ENCODE assay signal across 13 mouse cellular contexts in genomic region chr8:46202350-46202749, GRCm38 (mm10). TPM values are rescaled to one million over a fixed set of nuclear protein-coding genes. Genes with fewer than 3 reads are reported as not detected.
DNase-seq lines count a peak whose midpoint lies in the region; ATAC-seq and TF ChIP-seq lines count a peak whose summit lies in the region.
"Had no signal": no experiment of that assay in that cellular context is flagged by ENCODE, and none has a peak within 500 bp of the region (broad histone marks: within the 10 kb centered on the region; RNA-seq: fewer than 3 reads in every experiment).

No protein-coding gene starts in this region.

- H3K9me3 ChIP-seq in forebrain, embryonic 14.5 days (replicated peaks; ENCODE audit: control insufficient read depth, low read length), result no peaks in the 10 kb centered on the region
- H3K9me3 ChIP-seq: forebrain, embryonic 10.5 days; intestine, embryonic 15.5 days; limb, embryonic 15.5 days had no signal

- TF ChIP-seq CTCF in left cerebral cortex, adult 2 months (IDR thresholded peaks at IDR 0.05), result peak; percentile 32
- peak; percentile 9; the same call in 1 of the 2 replicates for TF ChIP-seq CTCF in cortical plate, adult 2 months (IDR thresholded peaks at IDR 0.05; ENCODE audit: extremely low read depth, insufficient read depth, low read length)

- H3K4me1 ChIP-seq in cortical plate, adult 2 months (ENCODE audit: control insufficient read depth, insufficient read depth, low read length), result peaks cover under 1% of the 10 kb centered on the region; the same call in 1 of the 2 replicates
- H3K4me1 ChIP-seq in forebrain, embryonic 14.5 days (ENCODE audit: control insufficient read depth, insufficient read depth, low read length), result no peaks in the 10 kb centered on the region
- H3K4me1 ChIP-seq: intestine, embryonic 15.5 days had no signal

- TF ChIP-seq POLR2A in cortical plate, adult 2 months (IDR thresholded peaks at IDR 0.05; ENCODE audit: extremely low read depth, insufficient read depth, low read length), result no peak

- no peak for DNase-seq in frontal cortex, postnatal 36 days (ENCODE audit: low spot score in 2 of 2)
- no peak for DNase-seq in left cerebral cortex, adult 2 months (ENCODE audit: extremely low spot score in 1 of 2, low spot score in 2 of 2)
- DNase-seq in left cerebral cortex, postnatal 4 days, result no peak
- peak; percentile 30 for DNase-seq in A20 (ENCODE audit: low read depth, low spot score)
- DNase-seq in T-cell, adult 2 months (ENCODE audit: low spot score), result no peak
- no peak for DNase-seq in forebrain, embryonic 14.5 days (ENCODE audit: low spot score)
- DNase-seq: layer of hippocampus, adult 9-11 months; right cerebral cortex, postnatal 4 days had no signal

- ATAC-seq in frontal cortex, adult (ENCODE audit: low TSS enrichment), result 0 out of 2 replicates have a peak, but pooled peaks have one; percentile 3
- no peak for ATAC-seq in forebrain, embryonic 14.5 days
- ATAC-seq: intestine, embryonic 15.5 days had no signal

- no peaks in the 10 kb centered on the region for H3K27me3 ChIP-seq in forebrain, embryonic 14.5 days (replicated peaks; ENCODE audit: control insufficient read depth, insufficient read depth, low read length)
- H3K27me3 ChIP-seq: intestine, embryonic 15.5 days; limb, embryonic 15.5 days had no signal

- H3K36me3 ChIP-seq in forebrain, embryonic 14.5 days (ENCODE audit: control insufficient read depth, insufficient read depth, low read length), result peaks cover 43% of the 10 kb centered on the region

- no peak overlapping the region for H3K4me3 ChIP-seq in left cerebral cortex, adult 2 months
- no peak overlapping the region for H3K4me3 ChIP-seq in cortical plate, adult 2 months (ENCODE audit: insufficient read depth, low read length)
- no peak overlapping the region for H3K4me3 ChIP-seq in forebrain, embryonic 14.5 days (ENCODE audit: low read depth, low read length)
- H3K4me3 ChIP-seq: forebrain, embryonic 10.5 days; intestine, embryonic 15.5 days; limb, embryonic 15.5 days had no signal

- no peak overlapping the region for H3K9ac ChIP-seq in forebrain, embryonic 14.5 days (ENCODE audit: low read length)
- H3K9ac ChIP-seq: intestine, embryonic 15.5 days; limb, embryonic 15.5 days had no signal

- H3K4me2 ChIP-seq in forebrain, embryonic 14.5 days (ENCODE audit: low read length), result no peak overlapping the region
- H3K4me2 ChIP-seq: intestine, embryonic 15.5 days; limb, embryonic 15.5 days had no signal

- intact Hi-C loops in left cerebral cortex, adult 2 months (cut with DNase I), result no loop called here
- intact Hi-C loops in left cerebral cortex, postnatal 4 days (cut with DNase I), result no loop called here

- 89% methylated on average over 6 of the region's 6 CpGs for WGBS in forebrain, embryonic 14.5 days

- H3K27ac ChIP-seq in left cerebral cortex, adult 2 months, result no peak overlapping the region
- H3K27ac ChIP-seq in cortical plate, adult 2 months (ENCODE audit: insufficient read depth, low read length), result no peak overlapping the region
- H3K27ac ChIP-seq in forebrain, embryonic 14.5 days (ENCODE audit: low read depth, low read length), result no peak overlapping the region
- H3K27ac ChIP-seq: forebrain, embryonic 10.5 days; intestine, embryonic 15.5 days; limb, embryonic 15.5 days had no signal

RNA-seq across cellular contexts. Expression of gene Slc25a4, which starts 8.7 kb away (rescaled TPM):
- total RNA-seq in left cerebral cortex, adult 2 months (2021), result 100 to 1,000 TPM; 535 to 559 TPM
- 100 to 1,000 TPM; 513 to 540 TPM for total RNA-seq in left cerebral cortex, postnatal 4 days (2021)
- 660 and 673 TPM in 2 replicates for polyA plus RNA-seq in cortical plate, adult 2 months (2012; rRNA removed)
- 688 and 693 TPM in 2 replicates for polyA plus RNA-seq in forebrain, embryonic 14.5 days (2014; fragmentation: Nextera tagmentation; extraction: Ambion mirVana)

RNA-seq across cellular contexts. Expression of gene Snx25, which starts 50.4 kb away (rescaled TPM):
- 10 to 100 TPM; 45.7 to 48.0 TPM for total RNA-seq in left cerebral cortex, adult 2 months (2021)
- 10 to 100 TPM; 33.8 to 36.2 TPM for total RNA-seq in left cerebral cortex, postnatal 4 days (2021)
- polyA plus RNA-seq in cortical plate, adult 2 months (2012; rRNA removed), result 26.6 and 28.9 TPM in 2 replicates
- 7.4 and 8.0 TPM in 2 replicates for polyA plus RNA-seq in forebrain, embryonic 14.5 days (2014; fragmentation: Nextera tagmentation; extraction: Ambion mirVana)

RNA-seq across cellular contexts. Expression of gene Cfap97, which starts 50.8 kb away (rescaled TPM):
- 10 to 100 TPM; 21.6 to 22.4 TPM for total RNA-seq in left cerebral cortex, adult 2 months (2021)
- 10 to 100 TPM; 17.5 to 20.8 TPM for total RNA-seq in left cerebral cortex, postnatal 4 days (2021)
- 14.8 and 15.3 TPM in 2 replicates for polyA plus RNA-seq in cortical plate, adult 2 months (2012; rRNA removed)
- polyA plus RNA-seq in forebrain, embryonic 14.5 days (2014; fragmentation: Nextera tagmentation; extraction: Ambion mirVana), result 20.8 and 23.0 TPM in 2 replicates
